Comparison of ENCODE assay signal across 8 mouse cellular contexts in the genomic region with DNA sequence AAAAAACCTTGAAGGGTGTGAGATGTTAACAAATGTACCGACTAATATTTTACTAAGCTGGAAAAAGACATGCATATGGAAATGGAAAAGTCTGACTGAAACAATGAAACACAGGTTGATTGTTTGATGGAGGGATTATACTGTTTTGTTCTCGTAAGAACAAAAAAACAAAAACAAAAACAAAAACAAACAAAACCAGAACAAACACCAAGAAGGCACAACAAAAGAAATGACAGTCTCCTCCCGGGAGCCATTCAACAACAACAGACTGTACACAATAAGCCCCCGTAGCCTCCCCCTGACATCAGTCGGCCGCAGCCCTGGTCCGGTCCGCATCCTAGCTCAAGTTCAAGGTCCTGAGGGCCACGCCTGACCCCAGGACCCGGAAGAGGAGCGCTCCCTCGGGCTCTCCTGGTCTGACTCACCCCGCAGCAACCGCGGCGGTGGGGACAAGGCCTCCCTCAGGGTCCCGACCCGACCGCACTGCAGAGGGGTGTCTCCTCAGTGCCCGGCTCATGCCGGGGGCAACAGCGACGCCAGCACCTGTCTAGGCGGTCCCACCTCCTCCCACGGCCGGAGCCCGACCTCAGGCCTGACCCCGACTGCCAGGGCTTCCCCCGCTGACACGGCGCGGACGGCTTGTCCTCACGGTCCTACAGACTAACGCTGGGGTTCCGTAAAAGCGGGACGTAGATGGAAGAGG. TPM values are rescaled to one million over a fixed set of nuclear protein-coding genes. Genes with fewer than 3 reads are reported as not detected.
DNase-seq lines count a peak whose midpoint lies in the region; ATAC-seq and TF ChIP-seq lines count a peak whose summit lies in the region.

No protein-coding gene starts in this region.

- peak in 1 of 2 experiments; percentile 35 for DNase-seq in layer of hippocampus, adult 2 months (ENCODE audit: low spot score in 2 of 2)
- no peak for DNase-seq in layer of hippocampus, postnatal 36 days
- no peak for DNase-seq in limb, embryonic 10.5 days (ENCODE audit: low spot score)
- DNase-seq in urinary bladder, postnatal 10 days (ENCODE audit: low spot score) = no peak
- DNase-seq in urinary bladder, postnatal 25 days (ENCODE audit: low spot score) = no peak

- peak overlapping the region; percentile 74 for H3K4me2 ChIP-seq in midbrain, embryonic 16.5 days (ENCODE audit: low read length)

- TF ChIP-seq POLR2A in embryonic fibroblast, embryonic 13.5 days (IDR thresholded peaks at IDR 0.05; ENCODE audit: low read depth, low read length) = no peak

- H3K4me1 ChIP-seq in embryonic fibroblast, embryonic 13.5 days (ENCODE audit: control insufficient read depth, insufficient read depth, low read length) = 0 out of 2 replicates have a peak, but pooled peaks cover 4% of the 10 kb centered on the region
- H3K4me1 ChIP-seq in limb, embryonic 10.5 days = peaks cover 25% of the 10 kb centered on the region
- H3K4me1 ChIP-seq in midbrain, embryonic 16.5 days (ENCODE audit: control insufficient read depth, insufficient read depth, low read length) = peaks cover 23% of the 10 kb centered on the region

- peak overlapping the region; percentile 96 for H3K27ac ChIP-seq in layer of hippocampus, adult 2 months
- peak overlapping the region; percentile 23 for H3K27ac ChIP-seq in embryonic fibroblast, embryonic 13.5 days (ENCODE audit: insufficient read depth, low read length)
- peak overlapping the region; percentile 95 for H3K27ac ChIP-seq in limb, embryonic 10.5 days
- peak overlapping the region; percentile 87 for H3K27ac ChIP-seq in midbrain, embryonic 16.5 days (ENCODE audit: low read length)

- TF ChIP-seq CTCF in layer of hippocampus, adult 2 months (conservative IDR thresholded peaks at IDR 0.05) = no peak
- no peak for TF ChIP-seq CTCF in embryonic fibroblast, embryonic 13.5 days (IDR thresholded peaks at IDR 0.05; ENCODE audit: borderline replicate concordance, insufficient read depth, low read length)

- H3K27me3 ChIP-seq in limb, embryonic 10.5 days (ENCODE audit: low read depth, poor library complexity, severe bottlenecking) = no peaks in the 10 kb centered on the region
- no peaks in the 10 kb centered on the region for H3K27me3 ChIP-seq in midbrain, embryonic 16.5 days (ENCODE audit: control insufficient read depth, insufficient read depth, low read depth, low read length)

- peak overlapping the region; percentile 100 for H3K4me3 ChIP-seq in layer of hippocampus, adult 2 months
- peak overlapping the region; percentile 90 for H3K4me3 ChIP-seq in embryonic fibroblast, embryonic 13.5 days (ENCODE audit: insufficient read depth, low read length)
- peak overlapping the region; percentile 99 for H3K4me3 ChIP-seq in limb, embryonic 10.5 days
- peak overlapping the region; percentile 98 for H3K4me3 ChIP-seq in midbrain, embryonic 16.5 days (ENCODE audit: low read depth, low read length)

- ATAC-seq in activated CD4-positive, CD25-positive, alpha-beta regulatory T cell, adult 4 months = peak; percentile 20
- ATAC-seq in midbrain, embryonic 16.5 days = peak; percentile 78

- H3K9me3 ChIP-seq in limb, embryonic 10.5 days (replicated peaks) = no peaks in the 10 kb centered on the region
- H3K9me3 ChIP-seq in midbrain, embryonic 16.5 days (replicated peaks; ENCODE audit: control insufficient read depth, low read length, poor library complexity, severe bottlenecking) = no peaks in the 10 kb centered on the region

- peak overlapping the region; percentile 100 for H3K9ac ChIP-seq in midbrain, embryonic 16.5 days (ENCODE audit: low read depth, low read length)

- peaks cover 9% of the 10 kb centered on the region; the same call in 1 of the 2 replicates for H3K36me3 ChIP-seq in limb, embryonic 10.5 days
- no peaks in the 10 kb centered on the region for H3K36me3 ChIP-seq in midbrain, embryonic 16.5 days (ENCODE audit: control insufficient read depth, insufficient read depth, low read length)

- WGBS in limb, embryonic 10.5 days = under 1% methylated on average over 38 of the region's 38 CpGs
- under 1% methylated on average over 37 of the region's 38 CpGs for WGBS in midbrain, embryonic 16.5 days

RNA-seq across cellular contexts. Expression of a gene that starts 0.5 kb away (rescaled TPM):
- total RNA-seq in layer of hippocampus, adult 2 months (2021) = 10 to 100 TPM; 87.0 to 94.9 TPM
- total RNA-seq in layer of hippocampus, postnatal 36 days (2021) = 10 to 100 TPM; 93.2 to 94.0 TPM
- polyA plus RNA-seq in activated CD4-positive, CD25-positive, alpha-beta regulatory T cell, adult 4 months (2017; shearing (Covaris generic)) = 100 to 1,000 TPM; 128 to 129 TPM
- 72.9 and 74.4 TPM in 2 replicates for polyA plus RNA-seq in embryonic fibroblast, embryonic 13.5 days (2011; ENCODE audit: insufficient read length, low read depth, missing spikeins)
- polyA plus RNA-seq in limb, embryonic 10.5 days (2016; fragmentation: Nextera tagmentation; extraction: Ambion mirVana) = 134 and 153 TPM in 2 replicates
- 158 and 171 TPM in 2 replicates for polyA plus RNA-seq in midbrain, embryonic 16.5 days (2015; fragmentation: Nextera tagmentation; extraction: Ambion mirVana)

RNA-seq across cellular contexts. Expression of a gene that starts 12.8 kb away (rescaled TPM):
- total RNA-seq in layer of hippocampus, adult 2 months (2021) = 10 to 100 TPM; 47.0 to 47.6 TPM
- 10 to 100 TPM; 44.6 to 46.8 TPM for total RNA-seq in layer of hippocampus, postnatal 36 days (2021)
- polyA plus RNA-seq in activated CD4-positive, CD25-positive, alpha-beta regulatory T cell, adult 4 months (2017; shearing (Covaris generic)) = 1 to 10 TPM; 5.1 to 5.5 TPM
- 10.9 and 14.6 TPM in 2 replicates for polyA plus RNA-seq in embryonic fibroblast, embryonic 13.5 days (2011; ENCODE audit: insufficient read length, low read depth, missing spikeins)
- polyA plus RNA-seq in limb, embryonic 10.5 days (2016; fragmentation: Nextera tagmentation; extraction: Ambion mirVana) = 34.8 and 42.5 TPM in 2 replicates
- 69.6 and 76.1 TPM in 2 replicates for polyA plus RNA-seq in midbrain, embryonic 16.5 days (2015; fragmentation: Nextera tagmentation; extraction: Ambion mirVana)

RNA-seq across cellular contexts. Expression of a gene that starts 44.9 kb away (rescaled TPM):
- 10 to 100 TPM; 40.1 to 44.5 TPM for total RNA-seq in layer of hippocampus, adult 2 months (2021)
- 10 to 100 TPM; 37.4 to 40.3 TPM for total RNA-seq in layer of hippocampus, postnatal 36 days (2021)
- polyA plus RNA-seq in activated CD4-positive, CD25-positive, alpha-beta regulatory T cell, adult 4 months (2017; shearing (Covaris generic)) = 1 to 10 TPM; 2.2 to 2.8 TPM
- 25.3 and 32.0 TPM in 2 replicates for polyA plus RNA-seq in embryonic fibroblast, embryonic 13.5 days (2011; ENCODE audit: insufficient read length, low read depth, missing spikeins)
- 8.4 and 10.2 TPM in 2 replicates for polyA plus RNA-seq in limb, embryonic 10.5 days (2016; fragmentation: Nextera tagmentation; extraction: Ambion mirVana)
- polyA plus RNA-seq in midbrain, embryonic 16.5 days (2015; fragmentation: Nextera tagmentation; extraction: Ambion mirVana) = 3.7 and 5.1 TPM in 2 replicates

Comparison
In these comparisons a context has a peak if more than half of its experiments do, and no peak if none do; other contexts are left out.
1. H3K27ac ChIP-seq: peak in every context shown above with its lines; median percentile 96 in layer of hippocampus, adult 2 months; 95 in limb, embryonic 10.5 days; 87 in midbrain, embryonic 16.5 days; 23 in embryonic fibroblast, embryonic 13.5 days.